Mouse (Mus musculus): Measurements from ENCODE around the gene Ssbp4.

DNA sequence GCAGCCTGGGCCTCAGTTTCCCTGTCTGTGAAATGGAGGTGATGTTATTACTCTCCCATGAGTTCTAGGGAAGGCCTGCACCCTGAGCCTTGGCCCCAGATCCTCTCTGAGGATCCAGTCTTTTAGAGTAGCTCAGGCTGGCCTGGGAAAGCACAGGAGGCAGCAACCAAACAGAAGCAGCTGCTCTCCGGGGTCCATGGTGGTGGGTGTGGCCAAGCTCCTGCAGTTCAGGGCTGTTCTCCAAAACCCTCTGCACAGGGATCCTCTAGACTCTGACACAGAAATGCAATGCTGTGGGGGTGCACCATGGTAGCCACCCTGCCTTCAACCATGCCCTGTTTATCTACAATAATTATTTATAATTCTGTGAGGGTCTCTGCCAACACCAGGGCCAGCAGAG, 5.1 kb upstream of the Ssbp4 start:
- no peak for TF ChIP-seq POLR2A (IDR thresholded peaks at IDR 0.05; ENCODE audit: insufficient read length, low read depth)
- no peak for TF ChIP-seq MAX (IDR thresholded peaks at IDR 0.05; ENCODE audit: low read depth)

Measured in myocyte (in vitro differentiated cells).